Mouse (Mus musculus) CH12.LX (cell line): ENCODE results near the gene Wdr4. TPM values are rescaled to one million over a fixed set of nuclear protein-coding genes. Genes with fewer than 3 reads are reported as not detected.

Experiments
- DNase-seq: peaks from one replicate; pipeline ENCODE4 v3.0.0-alpha.2; 2013; ENCODE audit errors: extremely low read depth
- H3K27ac ChIP-seq: 2 replicates; pipeline ENCODE4 v1.5.1; 2012; ENCODE audit warnings: low read depth, mild to moderate bottlenecking, control low read depth, moderate library complexity; ENCODE audit not compliant: insufficient read depth
- H3K27me3 ChIP-seq: replicated peaks from 2 replicates; pipeline ENCODE3; 2012; ENCODE audit warnings: inconsistent platforms
- H3K36me3 ChIP-seq, 2 experiments: replicated peaks in 1 of 2; 2 replicates each; pipeline versions ENCODE3 to v1.6.1; 2012; ENCODE audit warnings: inconsistent platforms in 1 of 2, low read length in 1 of 2, mild to moderate bottlenecking in 1 of 2, mixed read lengths in 1 of 2, moderate library complexity in 1 of 2; ENCODE audit not compliant: control insufficient read depth in 1 of 2, insufficient read depth in 1 of 2
- H3K4me1 ChIP-seq, 2 experiments: 2 replicates each; pipeline ENCODE4 v1.6.1; 2012; ENCODE audit warnings: inconsistent platforms in 1 of 2, moderate library complexity in 1 of 2; ENCODE audit not compliant: insufficient read depth in 2 of 2, control insufficient read depth in 1 of 2
- H3K4me2 ChIP-seq: 2 replicates; pipeline ENCODE4 v1.6.1; 2012; ENCODE audit warnings: low read depth, mild to moderate bottlenecking, control low read depth; ENCODE audit not compliant: poor library complexity, insufficient read depth, severe bottlenecking
- H3K4me3 ChIP-seq, 3 experiments: fragments of 150-350 bp in 1 of 3; sonication (generic) in 1 of 3; replicated peaks in 1 of 3; 2 replicates each; pipeline versions ENCODE3 to v1.5.1; 2011 to 2012; ENCODE audit warnings: low read depth in 2 of 3, low read length in 2 of 3, mild to moderate bottlenecking in 2 of 3, moderate library complexity in 2 of 3, control low read depth in 1 of 3, improper control_type of control experiment in 1 of 3, inconsistent platforms in 1 of 3, mixed read lengths in 1 of 3; ENCODE audit not compliant: poor library complexity in 1 of 3
- H3K79me2 ChIP-seq: replicated peaks from 2 replicates; pipeline ENCODE4 v1.6.1; 2012; ENCODE audit warnings: mild to moderate bottlenecking, moderate library complexity; ENCODE audit not compliant: control insufficient read depth, poor library complexity, insufficient read depth, severe bottlenecking; ENCODE audit errors: extremely low read depth
- H3K9ac ChIP-seq: 2 replicates; pipeline ENCODE4 v1.6.1; 2012; ENCODE audit warnings: low read depth, mild to moderate bottlenecking, control low read depth, moderate library complexity; ENCODE audit not compliant: insufficient read depth
- H3K9me3 ChIP-seq: replicated peaks from 2 replicates; pipeline ENCODE3; 2012; ENCODE audit warnings: low read length, inconsistent platforms, mixed read lengths
- CHD2 ChIP-seq: IDR thresholded peaks from 2 replicates; pipeline ENCODE4 v1.6.1; 2011; ENCODE audit warnings: low read length, improper control_type of control experiment
- CTCF ChIP-seq, 2 experiments: IDR thresholded peaks in 1 of 2; conservative IDR thresholded peaks in 1 of 2; 2 replicates each; pipeline ENCODE4 v1.5.1; 2011 to 2012; ENCODE audit warnings: low read depth in 2 of 2, low read length in 2 of 2, improper control_type of control experiment in 1 of 2, inconsistent platforms in 1 of 2, mild to moderate bottlenecking in 1 of 2, moderate library complexity in 1 of 2
- E2F4 ChIP-seq: IDR thresholded peaks from 2 replicates; pipeline ENCODE4 v1.6.1; 2011; ENCODE audit warnings: low read depth, low read length, improper control_type of control experiment; ENCODE audit not compliant: insufficient replicate concordance
- EP300 ChIP-seq: IDR thresholded peaks from 2 replicates; pipeline ENCODE4 v1.6.1; 2011; ENCODE audit warnings: low read length, improper control_type of control experiment
- GABPA ChIP-seq: IDR thresholded peaks from 2 replicates; pipeline ENCODE4 v1.6.1; 2012; ENCODE audit warnings: low read depth, low read length, improper control_type of control experiment, inconsistent platforms; ENCODE audit not compliant: insufficient replicate concordance
- JUN ChIP-seq: IDR thresholded peaks from 2 replicates; pipeline ENCODE4 v1.6.1; 2011; ENCODE audit warnings: low read depth, mild to moderate bottlenecking, low read length, improper control_type of control experiment, moderate library complexity; ENCODE audit not compliant: insufficient read depth
- JUND ChIP-seq: conservative IDR thresholded peaks from 2 replicates; pipeline ENCODE4 v1.6.1; 2011; ENCODE audit warnings: low read depth, low read length, improper control_type of control experiment
- KAT2A ChIP-seq: IDR thresholded peaks from 2 replicates; pipeline ENCODE4 v1.6.1; 2012; ENCODE audit warnings: low read length, improper control_type of control experiment, inconsistent platforms; ENCODE audit not compliant: insufficient replicate concordance
- MAFK ChIP-seq: IDR thresholded peaks from 2 replicates; pipeline ENCODE4 v1.6.1; 2011; ENCODE audit warnings: low read length, improper control_type of control experiment; ENCODE audit not compliant: insufficient replicate concordance
- MAX ChIP-seq: IDR thresholded peaks from 2 replicates; pipeline ENCODE4 v1.6.1; 2011; ENCODE audit warnings: low read length, improper control_type of control experiment
- MAZ ChIP-seq: IDR thresholded peaks from 2 replicates; pipeline ENCODE4 v1.6.1; 2012; ENCODE audit warnings: low read depth, mild to moderate bottlenecking, inconsistent platforms, low read length, improper control_type of control experiment, moderate library complexity
- MEF2A ChIP-seq: IDR thresholded peaks from 2 replicates; pipeline ENCODE4 v1.6.1; 2014; ENCODE audit warnings: low read depth, mild to moderate bottlenecking, inconsistent platforms, low read length, improper control_type of control experiment, borderline replicate concordance
- MXI1 ChIP-seq: IDR thresholded peaks from 2 replicates; pipeline ENCODE4 v1.6.1; 2011; ENCODE audit warnings: mild to moderate bottlenecking, low read depth, low read length, improper control_type of control experiment
- MYC ChIP-seq: IDR thresholded peaks from 2 replicates; pipeline ENCODE4 v1.6.1; 2011; ENCODE audit warnings: low read depth, mild to moderate bottlenecking, improper control_type of control experiment, low read length
- NELFE ChIP-seq: IDR thresholded peaks from 2 replicates; pipeline ENCODE4 v1.6.1; 2011; ENCODE audit warnings: low read depth, low read length, improper control_type of control experiment
- NRF1 ChIP-seq: IDR thresholded peaks from 2 replicates; pipeline ENCODE4 v1.6.1; 2014; ENCODE audit warnings: low read depth, mild to moderate bottlenecking, inconsistent platforms, low read length, improper control_type of control experiment, moderate library complexity
- POLR2A ChIP-seq: IDR thresholded peaks from 2 replicates; pipeline ENCODE4 v1.6.1; 2011; ENCODE audit warnings: low read depth, mild to moderate bottlenecking, improper control_type of control experiment, low read length
- POLR2AphosphoS2 ChIP-seq: IDR thresholded peaks from 2 replicates; pipeline ENCODE4 v1.6.1; 2011; ENCODE audit warnings: low read depth, low read length, improper control_type of control experiment
- RCOR1 ChIP-seq: conservative IDR thresholded peaks from 2 replicates; pipeline ENCODE4 v1.6.1; 2012; ENCODE audit warnings: low read depth, mild to moderate bottlenecking, inconsistent platforms, low read length, improper control_type of control experiment
- TBP ChIP-seq: conservative IDR thresholded peaks from 2 replicates; pipeline ENCODE4 v1.6.1; 2011; ENCODE audit warnings: low read depth, low read length, improper control_type of control experiment
- TCF12 ChIP-seq: IDR thresholded peaks from 2 replicates; pipeline ENCODE4 v1.6.1; 2014; ENCODE audit warnings: low read depth, mild to moderate bottlenecking, inconsistent platforms, low read length, improper control_type of control experiment
- UBTF ChIP-seq: IDR thresholded peaks from 2 replicates; pipeline ENCODE4 v1.6.1; 2012; ENCODE audit warnings: low read depth, mild to moderate bottlenecking, inconsistent platforms, low read length, improper control_type of control experiment, moderate library complexity
- USF1 ChIP-seq: IDR thresholded peaks from 2 replicates; pipeline ENCODE4 v1.6.1; 2014; ENCODE audit warnings: low read depth, mild to moderate bottlenecking, inconsistent platforms, low read length, improper control_type of control experiment
- USF2 ChIP-seq: conservative IDR thresholded peaks from 2 replicates; pipeline ENCODE4 v1.6.1; 2011; ENCODE audit warnings: low read depth, low read length, improper control_type of control experiment
- ZC3H11A ChIP-seq: IDR thresholded peaks from 2 replicates; pipeline ENCODE4 v1.6.1; 2012; ENCODE audit warnings: low read depth, mild to moderate bottlenecking, inconsistent platforms, low read length, improper control_type of control experiment
- ZMIZ1 ChIP-seq: IDR thresholded peaks from 2 replicates; pipeline ENCODE4 v1.6.1; 2012; ENCODE audit warnings: low read depth, mild to moderate bottlenecking, inconsistent platforms, low read length, improper control_type of control experiment
- dilution Hi-C: fragments of 300-500 bp; cut with MboI; formaldehyde crosslinking; loops from 2 replicates; pipeline ENCODE4 v1.14.3; 2020; ENCODE audit warnings: low sequenced_read_pairs; ENCODE audit not compliant: extremely low pct_unique_long_range_greater_than_20kb, extremely low pct_ligation_motif_present
- in situ Hi-C: fragments of 300-500 bp; cut with MboI; formaldehyde crosslinking; loops from 3 replicates; pipeline ENCODE4 v1.14.3; 2019; ENCODE audit warnings: low sequenced_read_pairs, low pct_ligation_motif_present, low pct_unique_long_range_greater_than_20kb, mixed read lengths
- polyA plus RNA-seq: library from polyadenylated mRNA; unstranded; fragments of >175 nt; gene quantifications from 2 replicates; pipeline ENCODE4 v1.2.1, GENCODE M21; 2012; ENCODE audit warnings: low read depth; ENCODE audit not compliant: insufficient read length
- total RNA-seq, 2 experiments: library from RNA; depleted of rRNA; stranded (reverse); fragments of 300-350 nt in 1 of 2; fragments of >200 nt in 1 of 2; gene quantifications; 2 replicates each; pipeline ENCODE4 v1.2.3; 2012 to 2014

The Wdr4 gene
- total and polyA plus RNA-seq, 3 experiments: 48.3 to 56.2 (median 51.4) TPM

DNA sequence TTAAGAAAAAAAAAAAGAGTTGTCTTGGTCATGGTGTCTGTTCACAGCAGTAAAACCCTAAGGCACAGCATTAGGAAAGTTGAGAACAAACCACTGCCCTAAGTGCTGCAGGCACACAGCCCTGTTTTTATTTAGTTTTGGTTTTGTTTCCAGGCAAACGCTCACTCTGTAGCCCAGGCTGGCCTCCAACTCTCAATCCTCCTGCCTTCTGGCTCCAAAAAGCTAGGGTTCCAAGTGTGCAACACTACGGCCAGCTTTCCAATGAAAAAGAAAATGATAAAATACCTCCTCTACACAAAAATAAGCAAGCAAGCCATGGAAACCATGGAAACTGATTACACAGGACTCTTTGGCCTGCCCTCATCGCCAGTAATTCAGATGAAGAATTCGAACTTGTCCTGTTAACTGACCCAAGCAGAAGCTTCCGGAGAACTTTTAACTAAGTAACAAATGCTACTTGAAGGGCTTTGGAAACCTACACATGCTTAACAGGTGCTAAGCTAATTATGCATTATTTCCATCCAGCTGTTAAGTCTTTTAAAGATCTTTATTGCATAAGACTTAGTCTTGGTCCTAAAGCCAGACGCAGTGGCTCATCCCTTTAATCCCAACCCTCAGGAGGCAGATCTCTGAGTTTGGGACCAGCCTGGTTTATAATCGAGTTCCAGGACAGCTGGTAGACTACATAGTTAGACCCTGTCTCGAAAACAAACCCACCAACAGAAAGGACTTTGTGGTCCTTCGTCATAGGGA lies 26.8 kb upstream of the Wdr4 start:
- Histone ChIP-seq H3K9me3 (no peaks in the 10 kb centered on the region), H3K36me3 (peaks cover 4 to 45% of the 10 kb centered on the region in 2 experiments), H3K9ac (no peak overlapping the region), H3K27me3 (no peaks in the 10 kb centered on the region), H3K4me2 (no peak overlapping the region), H3K27ac (no peak overlapping the region), H3K4me1 (no peaks in the 10 kb centered on the region), H3K4me3 (no peak overlapping the region), H3K79me2 (no peaks in the 10 kb centered on the region)
- TF ChIP-seq RCOR1 (no peak), USF1 (no peak), JUND (no peak), ZC3H11A (no peak), MEF2A (no peak), CTCF (conservative IDR thresholded peaks at IDR 0.05 in 1 of 2, IDR thresholded peaks at IDR 0.05 in 1 of 2; ENCODE audit: low read depth in 2 of 2, low read length in 2 of 2) (no peak)
- dilution Hi-C loops (no loop called here), in situ Hi-C loops (no loop called here)
- no peak for DNase-seq

DNA sequence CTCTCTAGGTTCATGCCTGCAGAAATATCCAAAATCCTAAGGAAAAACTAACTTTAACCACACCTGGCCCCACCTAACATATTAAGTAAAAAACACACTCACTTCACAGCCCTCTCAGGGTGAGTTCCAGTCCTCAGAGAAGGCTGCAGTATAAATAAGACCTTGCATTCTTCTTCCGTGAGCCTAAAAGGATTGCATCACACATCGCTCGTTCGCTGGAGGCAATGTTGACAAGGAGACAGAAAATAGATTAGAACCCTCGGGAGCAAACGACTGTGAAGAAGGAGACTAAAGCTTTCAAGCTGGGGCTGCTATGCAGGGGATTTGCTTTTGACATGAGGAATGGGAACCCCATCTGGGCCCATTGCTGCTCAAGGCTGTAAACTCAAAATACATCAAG lies 23.8 kb upstream of the Wdr4 start:
- Histone ChIP-seq H3K4me3 (no peak overlapping the region), H3K4me2 (no peak overlapping the region), H3K79me2 (no peaks in the 10 kb centered on the region), H3K9ac (no peak overlapping the region), H3K27ac (no peak overlapping the region), H3K9me3 (no peaks in the 10 kb centered on the region), H3K4me1 (no peaks in the 10 kb centered on the region), H3K27me3 (no peaks in the 10 kb centered on the region), H3K36me3 (peaks cover 0 to 32% of the 10 kb centered on the region in 2 experiments)
- in situ Hi-C loops (no loop called here), dilution Hi-C loops (no loop called here)
- no peak for TF ChIP-seq MAZ
- TF ChIP-seq MXI1: no peak
- TF ChIP-seq ZMIZ1: no peak
- no peak for TF ChIP-seq NELFE
- TF ChIP-seq CHD2: no peak
- no peak for TF ChIP-seq EP300
- no peak for TF ChIP-seq USF2
- TF ChIP-seq TCF12: no peak
- TF ChIP-seq E2F4: no peak
- no peak for TF ChIP-seq MYC
- TF ChIP-seq MAX: no peak
- TF ChIP-seq NRF1: no peak
- no peak for TF ChIP-seq GABPA
- no peak for TF ChIP-seq TBP
- TF ChIP-seq KAT2A: no peak
- no peak for TF ChIP-seq POLR2A
- no peak for TF ChIP-seq UBTF
- TF ChIP-seq JUN: no peak
- no peak for TF ChIP-seq POLR2AphosphoS2
- TF ChIP-seq MAFK: no peak
- no peak for DNase-seq
